Mouse (Mus musculus) MEL (cell line): ENCODE data around the gene Kctd2.

Experiments used
- CHD1 ChIP-seq: IDR thresholded peaks from 2 replicates; pipeline ENCODE4 v1.6.1; 2012; ENCODE audit warnings: low read depth, mild to moderate bottlenecking, inconsistent platforms, low read length, improper control_type of control experiment
- CHD2 ChIP-seq: IDR thresholded peaks from 2 replicates; pipeline ENCODE4 v1.6.1; 2011; ENCODE audit warnings: low read length, improper control_type of control experiment
- CTCF ChIP-seq, 3 experiments: IDR thresholded peaks in 2 of 3; conservative IDR thresholded peaks in 1 of 3; 2 replicates each; pipeline ENCODE4 v1.5.1; 2011 to 2012; ENCODE audit warnings: low read length in 3 of 3, low read depth in 2 of 3, mild to moderate bottlenecking in 2 of 3, improper control_type of control experiment in 1 of 3, inconsistent platforms in 1 of 3, mixed read lengths in 1 of 3, moderate library complexity in 1 of 3; ENCODE audit not compliant: control insufficient read depth in 1 of 3, insufficient read depth in 1 of 3, poor library complexity in 1 of 3, severe bottlenecking in 1 of 3
- HCFC1 ChIP-seq: IDR thresholded peaks from 2 replicates; pipeline ENCODE4 v1.6.1; 2012; ENCODE audit warnings: low read depth, mild to moderate bottlenecking, inconsistent platforms, low read length, improper control_type of control experiment, moderate library complexity
- MAFK ChIP-seq: IDR thresholded peaks from 2 replicates; pipeline ENCODE4 v1.6.1; 2011; ENCODE audit warnings: low read depth, mild to moderate bottlenecking, low read length, improper control_type of control experiment, borderline replicate concordance
- MYB ChIP-seq: IDR thresholded peaks from 2 replicates; pipeline ENCODE4 v1.6.1; 2011; ENCODE audit warnings: mild to moderate bottlenecking, low read depth, low read length, improper control_type of control experiment
- POLR2A ChIP-seq, 2 experiments: IDR thresholded peaks; 2 replicates each; pipeline ENCODE4 v1.6.1; 2011 to 2012; ENCODE audit warnings: low read length in 2 of 2, mild to moderate bottlenecking in 2 of 2, control low read depth in 1 of 2, improper control_type of control experiment in 1 of 2, low read depth in 1 of 2, moderate library complexity in 1 of 2; ENCODE audit not compliant: control insufficient read depth in 1 of 2, insufficient read depth in 1 of 2, poor library complexity in 1 of 2
- RCOR1 ChIP-seq: IDR thresholded peaks from 2 replicates; pipeline ENCODE4 v1.6.1; 2012; ENCODE audit warnings: low read depth, mild to moderate bottlenecking, inconsistent platforms, low read length, improper control_type of control experiment
- TAL1 ChIP-seq: IDR thresholded peaks from 2 replicates; pipeline ENCODE4 v1.6.1; 2012; ENCODE audit warnings: mild to moderate bottlenecking, inconsistent platforms, low read length, moderate library complexity, mixed read lengths
- TBP ChIP-seq: IDR thresholded peaks from 2 replicates; pipeline ENCODE4 v1.8.0; 2011; ENCODE audit warnings: low read depth, low read length, improper control_type of control experiment
- TCF12 ChIP-seq: IDR thresholded peaks from 2 replicates; pipeline ENCODE4 v1.6.1; 2014; ENCODE audit warnings: low read depth, mild to moderate bottlenecking, inconsistent platforms, low read length, improper control_type of control experiment, moderate library complexity
- USF2 ChIP-seq, 2 experiments: IDR thresholded peaks; 2 replicates each; pipeline ENCODE4 v1.6.1; 2011 to 2012; ENCODE audit warnings: improper control_type of control experiment in 2 of 2, low read length in 2 of 2, borderline replicate concordance in 1 of 2, inconsistent platforms in 1 of 2, low read depth in 1 of 2, mild to moderate bottlenecking in 1 of 2; ENCODE audit not compliant: insufficient read depth in 1 of 2
- ZNF384 ChIP-seq: IDR thresholded peaks from 2 replicates; pipeline ENCODE4 v1.6.1; 2012; ENCODE audit warnings: low read depth, mild to moderate bottlenecking, inconsistent platforms, low read length, improper control_type of control experiment

- TF ChIP-seq POLR2A (IDR thresholded peaks at IDR 0.05; ENCODE audit: control insufficient read depth in 1 of 2, insufficient read depth in 1 of 2, low read depth in 1 of 2, low read length in 2 of 2, poor library complexity in 1 of 2): no peak
- TF ChIP-seq RCOR1: no peak
- no peak for TF ChIP-seq CTCF (IDR thresholded peaks at IDR 0.05 in 2 of 3, conservative IDR thresholded peaks at IDR 0.05 in 1 of 3; ENCODE audit: control insufficient read depth in 1 of 3, insufficient read depth in 1 of 3, low read depth in 2 of 3, low read length in 3 of 3, poor library complexity in 1 of 3, severe bottlenecking in 1 of 3)
- TF ChIP-seq TBP: no peak
- no peak for TF ChIP-seq TCF12
- TF ChIP-seq MAFK: no peak
- TF ChIP-seq MYB: no peak
- no peak for TF ChIP-seq TAL1
- no peak for TF ChIP-seq USF2 (IDR thresholded peaks at IDR 0.05; ENCODE audit: borderline replicate concordance in 1 of 2, insufficient read depth in 1 of 2, low read depth in 1 of 2, low read length in 2 of 2)
- TF ChIP-seq CHD1: no peak
- no peak for TF ChIP-seq HCFC1
- TF ChIP-seq ZNF384: no peak
- TF ChIP-seq CHD2: no peak
Measured at GRCm38 (mm10) chr11:115382891-115383290, 37.0 kb upstream of the Kctd2 start.
